Mouse (Mus musculus) left cerebral cortex, postnatal 10 days (tissue): ENCODE results near the gene Igflr1. TPM values are rescaled to one million over a fixed set of nuclear protein-coding genes. Genes with fewer than 3 reads are reported as not detected.

Experiments used
- DNase-seq, 2 experiments: peaks; one replicate each; pipeline ENCODE4 v3.0.0; 2021 to 2022; ENCODE audit warnings: low spot score in 2 of 2, mixed read lengths in 1 of 2; ENCODE audit errors: extremely low spot score in 1 of 2
- intact Hi-C: fragments of 180-260 bp; cut with DNase I; formaldehyde crosslinking; loops from one replicate; pipeline ENCODE4 v1.15.1; 2025
- total RNA-seq, 2 experiments: library from RNA; stranded (reverse); gene quantifications; 2 replicates each; pipeline ENCODE4 v1.2.3; 2021

The Igflr1 gene
- total RNA-seq, 2 experiments from 2014 or later, result 1.5 to 1.8 TPM

- intact Hi-C loops, result no loop called here
- peak; percentile 98 for DNase-seq
Observed at GRCm38 (mm10) chr7:30552102-30553020, 12.9 kb upstream of the Igflr1 start, which contains the start of the genes Hspb6 and Proser3. Gene Hspb6 (plus strand): TSS chr7:30552178. Gene Proser3 (minus strand): TSS chr7:30552299.

- DNase-seq, result peak in 1 of 2 experiments; percentile 53
- intact Hi-C loops, result no loop called here
Observed at GRCm38 (mm10) chr7:30553021-30553589, 12.1 kb upstream of the Igflr1 start.

GRCm38 (mm10) chr7:30553810-30554584, 11.2 kb upstream of the Igflr1 start:
- DNase-seq, result peak in 1 of 2 experiments; percentile 44

GRCm38 (mm10) chr7:30556894-30557536, 8.2 kb upstream of the Igflr1 start:
- intact Hi-C loops, result no loop called here
- peak in 1 of 2 experiments; percentile 44 for DNase-seq

More at GRCm38 (mm10) chr7:30553810-30554584, 11.2 kb upstream of the Igflr1 start:
- intact Hi-C loops, result no loop called here

- intact Hi-C loops, result no loop called here
- DNase-seq, result no peak
Observed at GRCm38 (mm10) chr7:30557901-30558514, 7.2 kb upstream of the Igflr1 start.

- no peak for DNase-seq
- intact Hi-C loops, result no loop called here
Observed at GRCm38 (mm10) chr7:30558656-30559442, 6.4 kb upstream of the Igflr1 start.

- intact Hi-C loops, result no loop called here
Observed at GRCm38 (mm10) chr7:30559443-30559954, 5.7 kb upstream of the Igflr1 start, which contains the start of gene Lin37. Gene Lin37 (minus strand): TSS chr7:30559838.

GRCm38 (mm10) chr7:30560296-30560695, 4.9 kb upstream of the Igflr1 start:
- intact Hi-C loops, result no loop called here
- DNase-seq, result no peak

More at GRCm38 (mm10) chr7:30559443-30559954, 5.7 kb upstream of the Igflr1 start, which contains the start of gene Lin37:
- DNase-seq, result peak; percentile 98 to 99

- intact Hi-C loops, result no loop called here
- DNase-seq, result peak in 1 of 2 experiments; percentile 37
Observed at GRCm38 (mm10) chr7:30562526-30563116, 2.6 kb upstream of the Igflr1 start.

GRCm38 (mm10) chr7:30563117-30563905, 1.9 kb upstream of the Igflr1 start, which contains the start of the genes U2af1l4, Gm49396 and Psenen:
Gene U2af1l4 (plus strand): TSS chr7:30563301.
Gene Gm49396 (plus strand): TSS chr7:30563344.
Gene Psenen (minus strand): TSS chr7:30563627.
- intact Hi-C loops, result no loop called here
- DNase-seq, result peak; percentile 96 to 98

GRCm38 (mm10) chr7:30563906-30564280, 1.3 kb upstream of the Igflr1 start:
- intact Hi-C loops, result no loop called here

GRCm38 (mm10) chr7:30566033-30566432, 806 bp downstream of the Igflr1 start:
- intact Hi-C loops, result no loop called here
- DNase-seq, result no peak

More at GRCm38 (mm10) chr7:30563906-30564280, 1.3 kb upstream of the Igflr1 start:
- no peak for DNase-seq

GRCm38 (mm10) chr7:30567555-30567954, 2.3 kb downstream of the Igflr1 start:
- DNase-seq, result no peak
- intact Hi-C loops, result no loop called here

- no peak for DNase-seq
- intact Hi-C loops, result no loop called here
Observed at GRCm38 (mm10) chr7:30572389-30572788, 7.2 kb downstream of the Igflr1 start.

GRCm38 (mm10) chr7:30572969-30573368, 7.7 kb downstream of the Igflr1 start:
- no peak for DNase-seq
- intact Hi-C loops, result no loop called here

GRCm38 (mm10) chr7:30579950-30580349, 14.7 kb downstream of the Igflr1 start:
- intact Hi-C loops, result no loop called here

More at GRCm38 (mm10) chr7:30579950-30580349, 14.7 kb downstream of the Igflr1 start:
- DNase-seq, result no peak
